Mouse (Mus musculus) heart, postnatal 0 days (tissue): ENCODE results near the gene Rbpms2.

Experiments
- CTCF ChIP-seq: IDR thresholded peaks from 2 replicates; pipeline ENCODE4 v1.5.1; 2016; ENCODE audit warnings: antibody characterized with exemption, control low read depth, low read depth
- EP300 ChIP-seq: IDR thresholded peaks from 2 replicates; pipeline ENCODE4 v1.6.1; 2016; ENCODE audit warnings: antibody characterized with exemption, low read depth

GRCm38 (mm10) chr9:65661029-65661428 lies 31.6 kb downstream of the Rbpms2 start:
- peak; percentile 72 for TF ChIP-seq CTCF
- TF ChIP-seq EP300: no peak
